Mouse (Mus musculus): ENCODE data around the gene Rassf3. TPM values are rescaled to one million over a fixed set of nuclear protein-coding genes. Genes with fewer than 3 reads are reported as not detected.

Rassf3 gene
- total RNA-seq, 1 experiment = 13.1 TPM

GRCm38 (mm10) chr10:121395542-121396176, 80.5 kb downstream of the Rassf3 start:
- DNase-seq (ENCODE audit: low read depth, low spot score) = no peak
- peaks cover 0 to 6% of the 10 kb centered on the region in 2 experiments; a peak in 1 of 4 replicates for H3K4me1 ChIP-seq (ENCODE audit: control insufficient read depth in 2 of 2, insufficient read depth in 2 of 2, low read length in 2 of 2, poor library complexity in 1 of 2)
- TF ChIP-seq ZNF384 (IDR thresholded peaks at IDR 0.05; ENCODE audit: low read depth, low read length) (no peak), CHD2 (IDR thresholded peaks at IDR 0.05; ENCODE audit: low read depth, low read length) (no peak), MAFK (IDR thresholded peaks at IDR 0.05; ENCODE audit: insufficient read depth, low read depth, low read length) (no peak), HCFC1 (IDR thresholded peaks at IDR 0.05; ENCODE audit: borderline replicate concordance, insufficient read depth, low read length) (no peak), ZC3H11A (IDR thresholded peaks at IDR 0.05; ENCODE audit: borderline replicate concordance, low read depth, low read length) (no peak)
- peaks cover 40% of the 10 kb centered on the region for H3K36me3 ChIP-seq (ENCODE audit: control insufficient read depth, insufficient read depth, low read length, poor library complexity, severe bottlenecking)
- no peak overlapping the region for H3K4me3 ChIP-seq (ENCODE audit: insufficient read depth in 1 of 2, low read depth in 1 of 2, low read length in 2 of 2, poor library complexity in 1 of 2, severe bottlenecking in 1 of 2)
- H3K9me3 ChIP-seq (ENCODE audit: control insufficient read depth, insufficient read depth, low read depth, low read length) = no peaks in the 10 kb centered on the region
- no peak overlapping the region for H3K9ac ChIP-seq (ENCODE audit: insufficient read depth, low read depth, low read length, poor library complexity, severe bottlenecking)
- in situ Hi-C loops (cut with MboI; ENCODE audit: low sequenced_read_pairs in 2 of 2, unreplicated experiment in 2 of 2) = no loop called here
- no peak overlapping the region for H3K27ac ChIP-seq (ENCODE audit: insufficient read depth, low read depth, low read length, poor library complexity, severe bottlenecking)

GRCm38 (mm10) chr10:121394789-121395325, 81.3 kb downstream of the Rassf3 start:
- Histone ChIP-seq H3K36me3 (ENCODE audit: control insufficient read depth, insufficient read depth, low read length, poor library complexity, severe bottlenecking) (peaks cover 48% of the 10 kb centered on the region), H3K4me1 (ENCODE audit: control insufficient read depth in 2 of 2, insufficient read depth in 2 of 2, low read length in 2 of 2, poor library complexity in 1 of 2) (peaks cover 0 to 6% of the 10 kb centered on the region in 2 experiments; a peak in 1 of 4 replicates), H3K4me3 (ENCODE audit: insufficient read depth in 1 of 2, low read depth in 1 of 2, low read length in 2 of 2, poor library complexity in 1 of 2, severe bottlenecking in 1 of 2) (no peak overlapping the region), H3K9me3 (ENCODE audit: control insufficient read depth, insufficient read depth, low read depth, low read length) (no peaks in the 10 kb centered on the region), H3K9ac (ENCODE audit: insufficient read depth, low read depth, low read length, poor library complexity, severe bottlenecking) (no peak overlapping the region), H3K27ac (ENCODE audit: insufficient read depth, low read depth, low read length, poor library complexity, severe bottlenecking) (no peak overlapping the region)
- DNase-seq (ENCODE audit: low read depth, low spot score) = no peak
- no peak for TF ChIP-seq CHD2 (IDR thresholded peaks at IDR 0.05; ENCODE audit: low read depth, low read length)
- TF ChIP-seq HCFC1 (IDR thresholded peaks at IDR 0.05; ENCODE audit: borderline replicate concordance, insufficient read depth, low read length) = no peak
- TF ChIP-seq ZNF384 (IDR thresholded peaks at IDR 0.05; ENCODE audit: low read depth, low read length) = no peak
- no peak for TF ChIP-seq MAFK (IDR thresholded peaks at IDR 0.05; ENCODE audit: insufficient read depth, low read depth, low read length)
- no peak for TF ChIP-seq ZC3H11A (IDR thresholded peaks at IDR 0.05; ENCODE audit: borderline replicate concordance, low read depth, low read length)
- in situ Hi-C loops (cut with MboI; ENCODE audit: low sequenced_read_pairs in 2 of 2, unreplicated experiment in 2 of 2) = no loop called here

GRCm38 (mm10) chr10:121394270-121394669, 81.9 kb downstream of the Rassf3 start:
- Histone ChIP-seq H3K9me3 (ENCODE audit: control insufficient read depth, insufficient read depth, low read depth, low read length) (no peaks in the 10 kb centered on the region), H3K4me1 (ENCODE audit: control insufficient read depth in 2 of 2, insufficient read depth in 2 of 2, low read length in 2 of 2, poor library complexity in 1 of 2) (peaks cover 0 to 6% of the 10 kb centered on the region in 2 experiments; a peak in 1 of 4 replicates), H3K36me3 (ENCODE audit: control insufficient read depth, insufficient read depth, low read length, poor library complexity, severe bottlenecking) (peaks cover 51% of the 10 kb centered on the region), H3K4me3 (ENCODE audit: insufficient read depth in 1 of 2, low read depth in 1 of 2, low read length in 2 of 2, poor library complexity in 1 of 2, severe bottlenecking in 1 of 2) (no peak overlapping the region), H3K27ac (ENCODE audit: insufficient read depth, low read depth, low read length, poor library complexity, severe bottlenecking) (no peak overlapping the region), H3K9ac (ENCODE audit: insufficient read depth, low read depth, low read length, poor library complexity, severe bottlenecking) (no peak overlapping the region)
- DNase-seq (ENCODE audit: low read depth, low spot score) = no peak
- in situ Hi-C loops (cut with MboI; ENCODE audit: low sequenced_read_pairs in 2 of 2, unreplicated experiment in 2 of 2) = no loop called here
- TF ChIP-seq HCFC1 (IDR thresholded peaks at IDR 0.05; ENCODE audit: borderline replicate concordance, insufficient read depth, low read length) = no peak
- TF ChIP-seq ZC3H11A (IDR thresholded peaks at IDR 0.05; ENCODE audit: borderline replicate concordance, low read depth, low read length) = no peak
- no peak for TF ChIP-seq MAFK (IDR thresholded peaks at IDR 0.05; ENCODE audit: insufficient read depth, low read depth, low read length)
- no peak for TF ChIP-seq CHD2 (IDR thresholded peaks at IDR 0.05; ENCODE audit: low read depth, low read length)
- TF ChIP-seq ZNF384 (IDR thresholded peaks at IDR 0.05; ENCODE audit: low read depth, low read length) = no peak

GRCm38 (mm10) chr10:121391901-121392300, 84.2 kb downstream of the Rassf3 start:
- TF ChIP-seq ZC3H11A (IDR thresholded peaks at IDR 0.05; ENCODE audit: borderline replicate concordance, low read depth, low read length) = no peak
- TF ChIP-seq CHD2 (IDR thresholded peaks at IDR 0.05; ENCODE audit: low read depth, low read length) = no peak
- TF ChIP-seq HCFC1 (IDR thresholded peaks at IDR 0.05; ENCODE audit: borderline replicate concordance, insufficient read depth, low read length) = no peak
- peaks cover 64% of the 10 kb centered on the region for H3K36me3 ChIP-seq (ENCODE audit: control insufficient read depth, insufficient read depth, low read length, poor library complexity, severe bottlenecking)
- no peak overlapping the region for H3K4me3 ChIP-seq (ENCODE audit: insufficient read depth in 1 of 2, low read depth in 1 of 2, low read length in 2 of 2, poor library complexity in 1 of 2, severe bottlenecking in 1 of 2)
- H3K27ac ChIP-seq (ENCODE audit: insufficient read depth, low read depth, low read length, poor library complexity, severe bottlenecking) = no peak overlapping the region
- H3K9ac ChIP-seq (ENCODE audit: insufficient read depth, low read depth, low read length, poor library complexity, severe bottlenecking) = no peak overlapping the region
- in situ Hi-C loops (cut with MboI; ENCODE audit: low sequenced_read_pairs in 2 of 2, unreplicated experiment in 2 of 2) = no loop called here
- H3K4me1 ChIP-seq (ENCODE audit: control insufficient read depth in 2 of 2, insufficient read depth in 2 of 2, low read length in 2 of 2, poor library complexity in 1 of 2) = peaks cover 0 to 6% of the 10 kb centered on the region in 2 experiments; a peak in 1 of 4 replicates
- H3K9me3 ChIP-seq (ENCODE audit: control insufficient read depth, insufficient read depth, low read depth, low read length) = no peaks in the 10 kb centered on the region
- no peak for DNase-seq (ENCODE audit: low read depth, low spot score)
